Mouse (Mus musculus): ENCODE data around the gene Sesn1.
"Not testable (repeated sequence)": the region's sequence is repeated elsewhere in the genome, so short reads cannot be mapped to it uniquely, and the experiment has no call there.

Gene Sesn1

GRCm38 (mm10) chr10:41809771-41810563 lies at the start of gene Sesn1, which contains the start of gene Cep57l1:
TSS of gene Sesn1 (plus strand) at chr10:41809935.
TSS of gene Cep57l1 (minus strand) at chr10:41809871.
- DNase-seq (ENCODE audit: low spot score) = peak; percentile 88

- no peak for DNase-seq (ENCODE audit: low spot score)
These were observed 48.9 kb upstream of the Sesn1 start for GRCm38 (mm10) chr10:41760866-41761265.

- DNase-seq (ENCODE audit: low spot score) = no peak
These were observed 45.9 kb upstream of the Sesn1 start for GRCm38 (mm10) chr10:41763741-41764385.

GRCm38 (mm10) chr10:41765586-41765985 lies 44.1 kb upstream of the Sesn1 start:
- no peak for DNase-seq (ENCODE audit: low spot score)

- no peak for DNase-seq (ENCODE audit: low spot score)
These were observed 43.5 kb upstream of the Sesn1 start for GRCm38 (mm10) chr10:41766280-41766679.

GRCm38 (mm10) chr10:41767254-41767653 lies 42.5 kb upstream of the Sesn1 start:
- DNase-seq (ENCODE audit: low spot score) = no peak

- no peak for DNase-seq (ENCODE audit: low spot score)
These were observed 17.4 kb upstream of the Sesn1 start for GRCm38 (mm10) chr10:41792375-41792774.

- no peak for DNase-seq (ENCODE audit: low spot score)
These were observed 12.5 kb upstream of the Sesn1 start for GRCm38 (mm10) chr10:41797253-41797652.

- DNase-seq (ENCODE audit: low spot score) = no peak
These were observed 6.3 kb upstream of the Sesn1 start for GRCm38 (mm10) chr10:41803467-41803866.

- DNase-seq (ENCODE audit: low spot score) = no peak
These were observed 5.0 kb upstream of the Sesn1 start for GRCm38 (mm10) chr10:41804711-41805110.

- DNase-seq (ENCODE audit: low spot score) = no peak
These were observed 3.9 kb upstream of the Sesn1 start for GRCm38 (mm10) chr10:41805729-41806355.

- no peak for DNase-seq (ENCODE audit: low spot score)
These were observed 510 bp upstream of the Sesn1 start for GRCm38 (mm10) chr10:41809080-41809770.

GRCm38 (mm10) chr10:41810564-41811455 lies 1.1 kb downstream of the Sesn1 start:
- no peak for DNase-seq (ENCODE audit: low spot score)

- no peak for DNase-seq (ENCODE audit: low spot score)
These were observed 2.8 kb downstream of the Sesn1 start for GRCm38 (mm10) chr10:41812566-41812965.

- DNase-seq (ENCODE audit: low spot score) = no peak
These were observed 4.6 kb downstream of the Sesn1 start for GRCm38 (mm10) chr10:41814305-41814853.

- DNase-seq (ENCODE audit: low spot score) = no peak
These were observed 6.8 kb downstream of the Sesn1 start for GRCm38 (mm10) chr10:41816516-41816915.

- DNase-seq (ENCODE audit: low spot score) = no peak
These were observed 8.4 kb downstream of the Sesn1 start for GRCm38 (mm10) chr10:41818036-41818732.

GRCm38 (mm10) chr10:41818733-41819070 lies 9.0 kb downstream of the Sesn1 start:
- DNase-seq (ENCODE audit: low spot score) = not testable (repeated sequence)

GRCm38 (mm10) chr10:41819307-41819706 lies 9.6 kb downstream of the Sesn1 start:
- DNase-seq (ENCODE audit: low spot score) = no peak

GRCm38 (mm10) chr10:41820401-41820800 lies 10.7 kb downstream of the Sesn1 start:
- no peak for DNase-seq (ENCODE audit: low spot score)

All from ovary, postnatal 10 days (tissue).